Mouse (Mus musculus) heart, embryonic 15.5 days (tissue): ENCODE results near the gene Nxpe4. TPM values are rescaled to one million over a fixed set of nuclear protein-coding genes. Genes with fewer than 3 reads are reported as not detected.
A peak's percentile ranks its signal among the peaks of the same experiment; 100 is the strongest.

Experiments used
- ATAC-seq: fragments of 200-750 bp; cut with Nextera tagmentation; replicated peaks from 2 replicates; pipeline ENCODE4 v1.8.0; 2017; ENCODE audit warnings: low read depth, moderate TSS enrichment; ENCODE audit not compliant: insufficient number of reproducible peaks, insufficient read depth, low FRiP score
- H3K27ac ChIP-seq: fragments of 300-500 bp; sonication (generic); 2 replicates; pipeline ENCODE4 v1.5.1; 2015; ENCODE audit warnings: mild to moderate bottlenecking, inconsistent platforms
- H3K27me3 ChIP-seq: fragments of 300-500 bp; sonication (generic); 2 replicates; pipeline ENCODE4 v1.6.1; 2015; ENCODE audit warnings: inconsistent platforms
- H3K36me3 ChIP-seq: fragments of 300-500 bp; sonication (generic); 2 replicates; pipeline ENCODE4 v1.6.1; 2015; ENCODE audit warnings: mild to moderate bottlenecking, inconsistent platforms
- H3K4me1 ChIP-seq: fragments of 300-500 bp; sonication (generic); replicated peaks from 2 replicates; pipeline ENCODE4 v1.6.1; 2015; ENCODE audit warnings: inconsistent platforms
- H3K4me2 ChIP-seq: fragments of 300-500 bp; sonication (generic); 2 replicates; pipeline ENCODE4 v1.6.1; 2015; ENCODE audit warnings: inconsistent platforms, mild to moderate bottlenecking, moderate library complexity
- H3K4me3 ChIP-seq: fragments of 300-500 bp; sonication (generic); 2 replicates; pipeline ENCODE4 v1.5.1; 2015; ENCODE audit warnings: mild to moderate bottlenecking, inconsistent platforms
- H3K9ac ChIP-seq: fragments of 300-500 bp; sonication (generic); 2 replicates; pipeline ENCODE4 v1.6.1; 2015; ENCODE audit warnings: mild to moderate bottlenecking, inconsistent platforms
- H3K9me3 ChIP-seq: fragments of 300-500 bp; sonication (generic); replicated peaks from 2 replicates; pipeline ENCODE4 v1.6.1; 2016; ENCODE audit warnings: inconsistent platforms
- WGBS: fragments of 180-500 bp; shearing (Covaris S2); methylation state at CpG from one replicate; pipeline ENCODE4 v1.1.7; 2015; ENCODE audit warnings: mixed read lengths; 5-methylcytosine and 5-hydroxymethylcytosine counted together
- polyA plus RNA-seq: library from polyadenylated mRNA; unstranded; fragments of >200 nt; fragmentation: Nextera tagmentation; extraction: Ambion mirVana; gene quantifications from 2 replicates; pipeline ENCODE4 v1.2.1, GENCODE M21; 2015

The Nxpe4 gene
- polyA plus RNA-seq, 1 experiment from 2014 or later, result 3.7 TPM

- 0 out of 2 replicates have a peak, but pooled peaks have one; percentile 39 for ATAC-seq
- 36% methylated on average over 14 of the region's 14 CpGs for WGBS
- no peaks in the 10 kb centered on the region for H3K36me3 ChIP-seq
- H3K4me2 ChIP-seq, result peak overlapping the region; percentile 31; the same call in 1 of the 2 replicates
- peaks cover 7% of the 10 kb centered on the region for H3K4me1 ChIP-seq
- H3K4me3 ChIP-seq, result no peak overlapping the region
- no peak overlapping the region; the same call in 1 of the 2 replicates for H3K27ac ChIP-seq
- H3K27me3 ChIP-seq, result no peaks in the 10 kb centered on the region
- H3K9ac ChIP-seq, result no peak overlapping the region
- H3K9me3 ChIP-seq, result no peaks in the 10 kb centered on the region
These were observed 200.2 kb downstream of the Nxpe4 start for GRCm38 (mm10) chr9:48361815-48362631.

- no peaks in the 10 kb centered on the region for H3K9me3 ChIP-seq
- H3K27ac ChIP-seq, result no peak overlapping the region
- H3K36me3 ChIP-seq, result no peaks in the 10 kb centered on the region
- H3K9ac ChIP-seq, result no peak overlapping the region
- no peak overlapping the region for H3K4me2 ChIP-seq
- H3K4me1 ChIP-seq, result peaks cover 7% of the 10 kb centered on the region
- no peaks in the 10 kb centered on the region for H3K27me3 ChIP-seq
- ATAC-seq, result no peak
- 87% methylated on average over 6 of the region's 6 CpGs for WGBS
- H3K4me3 ChIP-seq, result no peak overlapping the region
These were observed 200.9 kb downstream of the Nxpe4 start for GRCm38 (mm10) chr9:48362743-48363142.

GRCm38 (mm10) chr9:48373232-48373878 lies 211.5 kb downstream of the Nxpe4 start:
- Histone ChIP-seq H3K4me1 (no peaks in the 10 kb centered on the region), H3K9ac (no peak overlapping the region), H3K27me3 (no peaks in the 10 kb centered on the region), H3K9me3 (no peaks in the 10 kb centered on the region), H3K4me2 (no peak overlapping the region), H3K36me3 (no peaks in the 10 kb centered on the region), H3K4me3 (no peak overlapping the region), H3K27ac (no peak overlapping the region)
- WGBS, result 75% methylated on average over 4 of the region's 4 CpGs
- no peak for ATAC-seq

GRCm38 (mm10) chr9:48374357-48374756 lies 212.5 kb downstream of the Nxpe4 start:
- Histone ChIP-seq H3K9ac (no peak overlapping the region), H3K4me3 (no peak overlapping the region), H3K4me1 (no peaks in the 10 kb centered on the region), H3K9me3 (no peaks in the 10 kb centered on the region), H3K27me3 (no peaks in the 10 kb centered on the region), H3K36me3 (no peaks in the 10 kb centered on the region), H3K4me2 (no peak overlapping the region), H3K27ac (no peak overlapping the region)
- WGBS, result 46% methylated on average over 2 of the region's 2 CpGs
- ATAC-seq, result no peak

GRCm38 (mm10) chr9:48388451-48388850 lies 226.6 kb downstream of the Nxpe4 start:
- 70% methylated on average over 4 of the region's 4 CpGs for WGBS
- ATAC-seq, result no peak

GRCm38 (mm10) chr9:48389983-48390382 lies 228.2 kb downstream of the Nxpe4 start:
- no peak for ATAC-seq
- no peaks in the 10 kb centered on the region for H3K36me3 ChIP-seq
- no peaks in the 10 kb centered on the region for H3K4me1 ChIP-seq
- H3K9ac ChIP-seq, result no peak overlapping the region
- H3K27ac ChIP-seq, result no peak overlapping the region
- no peaks in the 10 kb centered on the region for H3K27me3 ChIP-seq
- no peaks in the 10 kb centered on the region for H3K9me3 ChIP-seq
- WGBS, result 59% methylated on average over 3 of the region's 3 CpGs
- H3K4me2 ChIP-seq, result no peak overlapping the region
- H3K4me3 ChIP-seq, result no peak overlapping the region

More at GRCm38 (mm10) chr9:48388451-48388850, 226.6 kb downstream of the Nxpe4 start:
- Histone ChIP-seq H3K27me3 (no peaks in the 10 kb centered on the region), H3K4me1 (no peaks in the 10 kb centered on the region), H3K36me3 (no peaks in the 10 kb centered on the region), H3K9ac (no peak overlapping the region), H3K27ac (no peak overlapping the region), H3K9me3 (no peaks in the 10 kb centered on the region), H3K4me2 (no peak overlapping the region), H3K4me3 (no peak overlapping the region)

- Histone ChIP-seq H3K36me3 (no peaks in the 10 kb centered on the region), H3K4me3 (no peak overlapping the region), H3K9me3 (no peaks in the 10 kb centered on the region), H3K4me2 (no peak overlapping the region), H3K4me1 (no peaks in the 10 kb centered on the region), H3K27ac (no peak overlapping the region), H3K9ac (no peak overlapping the region), H3K27me3 (no peaks in the 10 kb centered on the region)
- 85% methylated on average over 10 of the region's 10 CpGs for whole genome bisulfite sequencing
- no peak for ATAC-seq
These were observed 241.9 kb downstream of the Nxpe4 start for GRCm38 (mm10) chr9:48403590-48404209.

- H3K4me1 ChIP-seq, result no peaks in the 10 kb centered on the region
- no peak overlapping the region for H3K4me3 ChIP-seq
- no peak overlapping the region for H3K9ac ChIP-seq
- no peak for ATAC-seq
- 56% methylated on average over 3 of the region's 3 CpGs for WGBS
- no peak overlapping the region for H3K4me2 ChIP-seq
- no peaks in the 10 kb centered on the region for H3K36me3 ChIP-seq
- no peak overlapping the region for H3K27ac ChIP-seq
- H3K9me3 ChIP-seq, result no peaks in the 10 kb centered on the region
- no peaks in the 10 kb centered on the region for H3K27me3 ChIP-seq
These were observed 242.9 kb downstream of the Nxpe4 start for GRCm38 (mm10) chr9:48404687-48405086.

GRCm38 (mm10) chr9:48407549-48408327 lies 245.9 kb downstream of the Nxpe4 start:
- Histone ChIP-seq H3K4me2 (no peak overlapping the region), H3K4me1 (no peaks in the 10 kb centered on the region), H3K9ac (no peak overlapping the region), H3K27me3 (no peaks in the 10 kb centered on the region), H3K4me3 (no peak overlapping the region), H3K9me3 (no peaks in the 10 kb centered on the region), H3K27ac (no peak overlapping the region), H3K36me3 (no peaks in the 10 kb centered on the region)
- ATAC-seq, result no peak
- WGBS, result 60% methylated on average over 10 of the region's 10 CpGs

GRCm38 (mm10) chr9:48410217-48411035 lies 248.6 kb downstream of the Nxpe4 start:
- H3K36me3 ChIP-seq, result no peaks in the 10 kb centered on the region
- no peak overlapping the region for H3K27ac ChIP-seq
- 64% methylated on average over 6 of the region's 6 CpGs for WGBS
- H3K4me2 ChIP-seq, result no peak overlapping the region
- H3K4me1 ChIP-seq, result no peaks in the 10 kb centered on the region
- ATAC-seq, result no peak
- H3K9me3 ChIP-seq, result no peaks in the 10 kb centered on the region
- no peaks in the 10 kb centered on the region for H3K27me3 ChIP-seq
- no peak overlapping the region for H3K9ac ChIP-seq
- H3K4me3 ChIP-seq, result no peak overlapping the region
